Mouse (Mus musculus): ENCODE measurements at regions not wholly inside any gene's neighbourhood (a gene's known extent, or its start where the extent isn't known, plus 50 kb on each side); places are given as distances from the start of the nearest gene placed in this dataset.

DNA sequence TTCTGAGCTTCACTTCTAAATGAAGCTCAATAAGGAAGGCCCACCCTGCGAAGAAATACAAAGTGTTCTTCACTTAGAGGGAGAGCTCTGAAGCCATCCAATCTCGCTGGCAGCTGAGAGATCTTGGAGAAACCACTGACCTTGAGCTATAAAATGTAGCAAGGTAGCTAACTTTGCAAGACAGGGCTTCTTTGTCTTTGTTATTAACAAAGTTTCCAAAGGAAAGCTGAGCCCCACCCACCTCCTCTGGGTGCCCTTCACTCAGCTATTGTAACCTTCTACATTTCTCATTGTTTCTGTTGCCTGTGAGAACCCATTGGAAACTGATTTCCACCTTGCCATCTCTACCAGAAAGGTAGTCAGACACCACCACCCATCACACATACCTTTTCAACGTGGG lies 57.2 kb upstream of the Usp9x start:
- no peak overlapping the region for H3K9ac ChIP-seq (ENCODE audit: low read length)

DNA sequence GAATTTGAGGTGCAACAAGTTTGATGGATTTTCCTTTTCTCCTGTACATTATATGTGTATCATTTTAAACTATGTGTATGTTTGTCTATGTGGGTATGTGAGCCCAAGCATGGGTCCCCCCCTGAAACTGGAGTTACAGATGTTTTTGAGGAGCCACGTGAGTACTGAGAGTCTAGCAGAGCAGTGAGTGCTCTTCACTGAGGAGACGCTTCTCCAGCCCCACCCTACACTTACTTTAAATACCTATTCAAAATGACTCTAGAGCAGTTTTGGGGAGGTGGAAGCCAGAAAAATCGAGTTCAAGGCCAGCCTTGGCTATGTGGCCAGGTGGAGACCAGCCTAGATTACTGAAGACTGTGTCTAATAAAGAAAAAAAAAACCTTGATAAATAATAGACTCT lies 58.2 kb upstream of the Usp9x start:
- WGBS: 68% methylated on average over 3 of the region's 3 CpGs
- H3K27ac ChIP-seq (ENCODE audit: low read length): no peak overlapping the region
- H3K27me3 ChIP-seq (ENCODE audit: control insufficient read depth, insufficient read depth, low read length): no peaks in the 10 kb centered on the region
- ATAC-seq (ENCODE audit: insufficient read depth, low FRiP score): no peak
- no peak overlapping the region for H3K4me2 ChIP-seq (ENCODE audit: low read depth, low read length)
- H3K4me3 ChIP-seq (replicated peaks; ENCODE audit: low read length): no peak overlapping the region
- no peak overlapping the region for H3K9ac ChIP-seq (ENCODE audit: low read length)
- H3K4me1 ChIP-seq (ENCODE audit: control insufficient read depth, insufficient read depth, low read length): no peaks in the 10 kb centered on the region
- no peaks in the 10 kb centered on the region for H3K36me3 ChIP-seq (ENCODE audit: control insufficient read depth, insufficient read depth, low read length)
- H3K9me3 ChIP-seq (replicated peaks; ENCODE audit: control insufficient read depth, low read length): no peaks in the 10 kb centered on the region

More for the DNA sequence above, 57.2 kb upstream of the Usp9x start:
- H3K4me1 ChIP-seq (ENCODE audit: control insufficient read depth, insufficient read depth, low read length): no peaks in the 10 kb centered on the region
- no peaks in the 10 kb centered on the region for H3K27me3 ChIP-seq (ENCODE audit: control insufficient read depth, insufficient read depth, low read length)
- H3K9me3 ChIP-seq (replicated peaks; ENCODE audit: control insufficient read depth, low read length): no peaks in the 10 kb centered on the region
- H3K27ac ChIP-seq (ENCODE audit: low read length): no peak overlapping the region
- no peak overlapping the region for H3K4me3 ChIP-seq (replicated peaks; ENCODE audit: low read length)
- H3K36me3 ChIP-seq (ENCODE audit: control insufficient read depth, insufficient read depth, low read length): no peaks in the 10 kb centered on the region
- WGBS: 60% methylated on average over 3 of the region's 3 CpGs
- no peak overlapping the region for H3K4me2 ChIP-seq (ENCODE audit: low read depth, low read length)
- ATAC-seq (ENCODE audit: insufficient read depth, low FRiP score): no peak

DNA sequence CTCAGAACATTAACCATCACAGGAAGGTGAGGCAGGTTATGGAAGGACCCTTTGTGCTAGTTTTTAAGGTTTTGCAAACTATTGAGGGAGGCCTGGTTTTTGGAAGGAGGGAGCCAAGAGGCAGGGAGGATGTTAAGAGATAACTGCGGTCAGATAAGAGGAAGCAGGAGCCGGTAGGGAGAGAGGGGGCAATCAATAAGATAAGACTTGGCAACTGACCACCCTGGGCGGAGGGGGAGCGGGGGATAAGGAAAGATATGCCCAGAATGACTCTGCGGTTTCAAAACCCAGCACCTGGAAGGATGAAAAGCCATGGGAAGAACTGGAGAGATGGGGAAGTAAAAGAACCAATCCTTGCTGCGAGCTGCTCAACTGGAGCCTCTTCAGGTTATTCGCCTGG lies 80.5 kb upstream of the Usp9x start:
- Histone ChIP-seq H3K27me3 (ENCODE audit: control insufficient read depth, insufficient read depth, low read length) (no peaks in the 10 kb centered on the region; the same call in 1 of the 2 replicates), H3K4me2 (ENCODE audit: low read depth, low read length) (no peak overlapping the region), H3K9me3 (replicated peaks; ENCODE audit: control insufficient read depth, low read length) (no peaks in the 10 kb centered on the region), H3K4me1 (ENCODE audit: control insufficient read depth, insufficient read depth, low read length) (no peaks in the 10 kb centered on the region), H3K4me3 (replicated peaks; ENCODE audit: low read length) (no peak overlapping the region), H3K27ac (ENCODE audit: low read length) (no peak overlapping the region), H3K36me3 (ENCODE audit: control insufficient read depth, insufficient read depth, low read length) (no peaks in the 10 kb centered on the region), H3K9ac (ENCODE audit: low read length) (no peak overlapping the region)
- no peak for ATAC-seq (ENCODE audit: insufficient read depth, low FRiP score)
- 36% methylated on average over 7 of the region's 7 CpGs for WGBS

DNA sequence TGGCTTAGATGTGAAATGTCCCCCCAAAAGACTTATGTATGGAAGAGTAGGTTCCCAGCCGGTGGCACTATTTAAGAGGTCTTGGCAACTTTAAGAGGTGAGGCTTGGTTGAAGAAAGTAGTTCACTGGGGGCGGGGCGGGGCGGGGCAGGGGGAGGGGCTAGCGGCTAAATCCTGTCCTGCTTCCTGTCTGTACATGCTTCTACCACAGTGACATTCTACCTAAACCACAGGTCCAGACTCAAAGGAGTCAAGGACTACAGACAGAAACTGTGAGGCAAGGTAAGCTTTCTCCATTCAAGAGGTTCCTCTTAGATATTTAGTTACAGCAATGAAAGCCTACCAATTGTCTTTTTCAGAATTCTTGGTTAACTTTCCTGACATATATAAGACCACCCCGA lies 93.6 kb upstream of the Usp9x start:
- Histone ChIP-seq H3K36me3 (ENCODE audit: control insufficient read depth, insufficient read depth, low read length) (no peaks in the 10 kb centered on the region), H3K27me3 (ENCODE audit: control insufficient read depth, insufficient read depth, low read length) (no peaks in the 10 kb centered on the region), H3K27ac (ENCODE audit: low read length) (no peak overlapping the region), H3K9ac (ENCODE audit: low read length) (no peak overlapping the region), H3K4me1 (ENCODE audit: control insufficient read depth, insufficient read depth, low read length) (no peaks in the 10 kb centered on the region), H3K9me3 (replicated peaks; ENCODE audit: control insufficient read depth, low read length) (no peaks in the 10 kb centered on the region), H3K4me3 (replicated peaks; ENCODE audit: low read length) (no peak overlapping the region), H3K4me2 (ENCODE audit: low read depth, low read length) (no peak overlapping the region)
- WGBS: 59% methylated on average over 6 of the region's 6 CpGs
- ATAC-seq (ENCODE audit: insufficient read depth, low FRiP score): no peak

DNA sequence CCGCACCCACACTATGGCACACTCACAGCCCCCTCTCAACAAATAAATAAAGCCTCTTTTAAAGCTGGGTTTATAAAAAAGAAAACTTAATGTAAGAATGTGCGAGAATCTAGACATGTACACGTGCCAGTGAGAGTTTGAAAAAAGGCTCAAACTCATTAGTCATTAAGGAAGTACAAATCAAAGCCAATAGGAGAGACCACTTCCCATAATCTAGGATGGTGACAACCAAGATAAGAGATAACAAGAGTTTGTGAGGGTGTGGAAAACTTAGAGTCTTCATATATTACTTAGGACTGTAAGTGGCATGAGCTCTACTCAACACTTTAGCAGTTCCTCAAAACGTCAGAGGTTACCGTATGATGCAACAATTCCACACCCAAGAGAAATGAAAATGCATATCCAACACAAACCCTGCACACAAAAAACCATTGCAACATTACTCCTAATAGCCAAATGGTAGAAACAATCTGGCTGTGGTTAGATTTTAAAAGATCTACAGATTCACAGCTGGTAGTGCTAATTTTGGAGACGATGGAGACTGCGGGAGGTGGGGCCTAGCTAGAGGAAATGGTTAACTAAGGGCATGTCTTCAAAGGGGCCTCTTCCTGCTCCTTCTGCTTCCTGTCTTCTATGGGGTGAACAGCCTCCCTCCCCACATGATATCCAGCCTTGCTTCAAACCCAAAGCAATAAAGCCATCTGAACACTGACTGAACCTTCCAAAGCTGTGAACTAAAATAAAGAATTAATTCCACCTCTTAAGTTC lies 102.1 kb upstream of the Usp9x start:
- Histone ChIP-seq H3K4me1 (ENCODE audit: control insufficient read depth, insufficient read depth, low read length) (no peaks in the 10 kb centered on the region), H3K36me3 (ENCODE audit: control insufficient read depth, insufficient read depth, low read length) (no peaks in the 10 kb centered on the region), H3K4me3 (replicated peaks; ENCODE audit: low read length) (no peak overlapping the region), H3K27me3 (ENCODE audit: control insufficient read depth, insufficient read depth, low read length) (no peaks in the 10 kb centered on the region; the same call in none of the 2 replicates), H3K9me3 (replicated peaks; ENCODE audit: control insufficient read depth, low read length) (no peaks in the 10 kb centered on the region), H3K27ac (ENCODE audit: low read length) (no peak overlapping the region), H3K9ac (ENCODE audit: low read length) (no peak overlapping the region), H3K4me2 (ENCODE audit: low read depth, low read length) (no peak overlapping the region)
- no peak for ATAC-seq (ENCODE audit: insufficient read depth, low FRiP score)
- 80% methylated on average over 7 of the region's 7 CpGs for WGBS

DNA sequence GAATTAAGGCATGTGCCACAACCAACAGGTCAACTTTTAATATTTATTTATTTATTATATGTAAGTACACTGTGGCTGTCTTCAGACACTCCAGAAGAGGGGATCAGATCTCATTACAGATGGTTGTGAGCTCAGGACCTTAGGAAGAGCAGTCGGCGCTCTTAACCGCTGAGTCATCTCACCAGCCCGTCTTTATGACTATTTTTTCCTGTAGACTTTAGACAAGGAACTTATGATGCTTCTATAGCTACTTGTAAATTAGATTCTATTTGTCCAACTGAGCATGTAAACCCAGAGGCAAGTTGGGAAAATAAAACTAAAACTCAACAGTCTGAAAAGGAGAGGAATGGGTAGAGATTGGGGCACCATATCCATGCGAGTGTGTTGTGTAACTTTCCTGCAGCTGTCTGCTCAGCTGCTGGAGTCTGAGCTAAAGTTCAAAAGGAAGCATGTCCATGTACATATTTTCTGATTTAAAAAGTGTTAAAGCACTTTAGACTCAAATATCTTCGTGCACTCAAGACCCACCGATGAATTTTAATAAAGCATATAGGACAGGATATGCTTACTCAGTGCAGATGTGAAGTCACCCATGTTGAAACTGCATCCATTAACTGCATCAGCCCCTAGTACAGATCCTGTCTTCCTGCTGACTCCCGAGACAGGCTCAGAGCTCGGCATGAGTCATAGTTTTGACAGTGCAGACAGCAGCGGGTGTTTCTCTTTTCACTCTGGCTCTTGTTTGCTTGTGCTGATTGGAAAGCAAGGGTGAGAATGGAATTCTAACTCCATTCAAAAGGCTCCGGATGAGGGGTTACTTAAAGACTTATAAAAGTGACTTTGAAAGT lies 111.6 kb upstream of the Usp9x start:
- Histone ChIP-seq H3K9ac (ENCODE audit: low read length) (no peak overlapping the region), H3K9me3 (replicated peaks; ENCODE audit: control insufficient read depth, low read length) (no peaks in the 10 kb centered on the region), H3K4me3 (replicated peaks; ENCODE audit: low read length) (no peak overlapping the region), H3K27me3 (ENCODE audit: control insufficient read depth, insufficient read depth, low read length) (no peaks in the 10 kb centered on the region), H3K4me2 (ENCODE audit: low read depth, low read length) (no peak overlapping the region), H3K36me3 (ENCODE audit: control insufficient read depth, insufficient read depth, low read length) (no peaks in the 10 kb centered on the region), H3K27ac (ENCODE audit: low read length) (no peak overlapping the region), H3K4me1 (ENCODE audit: control insufficient read depth, insufficient read depth, low read length) (no peaks in the 10 kb centered on the region)
- 45% methylated on average over 11 of the region's 11 CpGs for WGBS
- peak; percentile 71 for ATAC-seq (ENCODE audit: insufficient read depth, low FRiP score)

DNA sequence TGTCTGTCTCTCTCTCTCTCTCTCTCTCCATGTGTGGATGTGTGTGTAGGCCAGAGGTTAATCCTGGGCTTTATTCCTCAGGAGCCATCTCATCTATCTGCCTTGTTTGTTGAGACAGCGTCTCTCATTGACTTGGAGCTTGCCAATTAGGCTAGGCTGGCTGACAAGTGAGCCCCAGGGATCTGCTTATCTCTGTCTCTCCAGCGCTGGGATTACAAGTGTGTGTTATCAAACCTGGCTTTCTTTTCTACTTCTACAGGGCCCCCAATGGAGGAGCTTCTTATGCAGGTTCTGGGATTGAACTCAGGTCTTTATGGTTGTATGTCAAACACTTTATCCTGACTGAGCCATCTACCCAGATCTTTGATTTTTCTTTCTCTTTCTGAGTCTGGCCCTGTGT lies 112.4 kb upstream of the Usp9x start:
- Histone ChIP-seq H3K4me3 (replicated peaks; ENCODE audit: low read length) (no peak overlapping the region), H3K4me1 (ENCODE audit: control insufficient read depth, insufficient read depth, low read length) (no peaks in the 10 kb centered on the region), H3K9ac (ENCODE audit: low read length) (no peak overlapping the region), H3K36me3 (ENCODE audit: control insufficient read depth, insufficient read depth, low read length) (no peaks in the 10 kb centered on the region), H3K27me3 (ENCODE audit: control insufficient read depth, insufficient read depth, low read length) (no peaks in the 10 kb centered on the region), H3K9me3 (replicated peaks; ENCODE audit: control insufficient read depth, low read length) (no peaks in the 10 kb centered on the region), H3K4me2 (ENCODE audit: low read depth, low read length) (no peak overlapping the region), H3K27ac (ENCODE audit: low read length) (no peak overlapping the region)
- ATAC-seq (ENCODE audit: insufficient read depth, low FRiP score): no peak
- 50% methylated on average over 2 of the region's 2 CpGs for WGBS

DNA sequence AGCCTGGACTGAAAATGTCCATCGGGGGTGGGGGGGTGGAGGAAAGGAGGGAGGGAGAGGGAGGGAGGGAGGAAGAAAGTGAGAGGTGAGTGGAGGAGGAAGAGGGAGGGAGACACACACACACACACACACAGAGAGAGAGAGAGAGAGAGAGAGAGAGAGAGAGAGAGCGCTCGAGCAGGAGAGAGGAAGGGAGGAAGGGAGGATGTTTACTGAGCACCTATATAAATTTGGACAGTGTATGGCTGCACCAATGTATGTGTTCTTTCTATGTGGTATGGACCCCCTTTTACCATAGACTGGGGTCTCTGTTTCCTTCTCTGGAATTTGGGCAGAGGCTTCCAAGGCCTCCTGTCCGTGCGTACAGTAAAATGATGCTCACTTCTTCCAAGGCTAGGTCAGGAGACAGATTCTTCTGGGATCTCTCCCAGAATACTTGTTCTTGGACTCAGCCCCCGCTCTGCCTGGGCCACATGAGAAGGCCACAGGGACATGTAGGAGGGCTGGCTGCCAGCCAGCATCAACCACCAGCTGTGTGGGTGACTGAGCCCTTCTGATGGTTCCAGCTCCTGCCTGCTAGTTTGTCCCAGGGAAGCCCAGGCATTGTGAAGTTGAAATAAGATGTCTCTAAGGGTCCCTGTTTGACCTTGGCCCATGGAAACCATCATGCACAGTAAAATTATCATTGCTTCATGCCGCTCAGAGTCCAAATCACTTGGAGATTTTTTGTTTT lies 120.2 kb upstream of the Usp9x start:
- ATAC-seq (ENCODE audit: insufficient read depth, low FRiP score): no peak
- Histone ChIP-seq H3K27me3 (ENCODE audit: control insufficient read depth, insufficient read depth, low read length) (peaks cover 5% of the 10 kb centered on the region), H3K4me3 (replicated peaks; ENCODE audit: low read length) (no peak overlapping the region), H3K9me3 (replicated peaks; ENCODE audit: control insufficient read depth, low read length) (no peaks in the 10 kb centered on the region), H3K4me1 (ENCODE audit: control insufficient read depth, insufficient read depth, low read length) (no peaks in the 10 kb centered on the region), H3K9ac (ENCODE audit: low read length) (no peak overlapping the region), H3K27ac (ENCODE audit: low read length) (no peak overlapping the region), H3K4me2 (ENCODE audit: low read depth, low read length) (no peak overlapping the region), H3K36me3 (ENCODE audit: control insufficient read depth, insufficient read depth, low read length) (no peaks in the 10 kb centered on the region)
- WGBS: 52% methylated on average over 6 of the region's 7 CpGs

DNA sequence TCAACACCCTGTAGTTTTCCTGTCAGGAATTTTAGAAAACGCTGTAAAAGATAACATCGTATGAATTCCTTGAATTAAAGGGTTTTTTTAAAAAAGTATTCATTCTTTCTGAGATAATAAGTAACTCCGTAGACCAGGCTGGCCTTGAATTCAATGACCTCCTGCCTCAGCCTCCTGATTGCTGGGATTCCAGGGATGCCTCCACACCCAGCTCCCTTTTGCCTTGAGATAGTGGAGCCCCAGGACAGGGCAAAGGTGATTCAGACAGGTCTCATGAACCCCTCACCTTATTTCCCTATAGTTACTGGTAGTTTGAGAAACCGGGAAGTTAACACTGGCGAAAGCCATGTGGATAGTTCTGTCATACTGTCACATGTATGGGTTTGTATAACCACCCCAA lies 128.8 kb upstream of the Usp9x start:
- Histone ChIP-seq H3K27me3 (ENCODE audit: control insufficient read depth, insufficient read depth, low read length) (no peaks in the 10 kb centered on the region; the same call in 1 of the 2 replicates), H3K4me3 (replicated peaks; ENCODE audit: low read length) (no peak overlapping the region), H3K4me1 (ENCODE audit: control insufficient read depth, insufficient read depth, low read length) (no peaks in the 10 kb centered on the region), H3K9ac (ENCODE audit: low read length) (no peak overlapping the region), H3K9me3 (replicated peaks; ENCODE audit: control insufficient read depth, low read length) (no peaks in the 10 kb centered on the region), H3K4me2 (ENCODE audit: low read depth, low read length) (no peak overlapping the region), H3K27ac (ENCODE audit: low read length) (no peak overlapping the region), H3K36me3 (ENCODE audit: control insufficient read depth, insufficient read depth, low read length) (no peaks in the 10 kb centered on the region)
- WGBS: 77% methylated on average over 5 of the region's 5 CpGs
- ATAC-seq (ENCODE audit: insufficient read depth, low FRiP score): no peak
